Mouse (Mus musculus) gastrocnemius, adult 2 months (tissue): ENCODE data around the gene Zpbp2. TPM values are rescaled to one million over a fixed set of nuclear protein-coding genes. Genes with fewer than 3 reads are reported as not detected.
"Not testable (repeated sequence)": the region's sequence is repeated elsewhere in the genome, so short reads cannot be mapped to it uniquely, and the experiment has no call there.

Source experiments
- DNase-seq: peaks from one replicate; pipeline ENCODE4 v3.0.0; 2022
- H3K27ac ChIP-seq: fragments of 200-600 bp; 2 replicates; pipeline ENCODE4 v1.8.1; 2022; ENCODE audit warnings: mild to moderate bottlenecking
- H3K4me3 ChIP-seq: fragments of 200-600 bp; 2 replicates; pipeline ENCODE4 v1.8.1; 2022; ENCODE audit warnings: mild to moderate bottlenecking, moderate library complexity
- CTCF ChIP-seq: fragments of 200-600 bp; IDR thresholded peaks from 2 replicates; pipeline ENCODE4 v1.8.1; 2022; ENCODE audit warnings: antibody characterized with exemption, mild to moderate bottlenecking, moderate library complexity
- intact Hi-C: fragments of 180-260 bp; cut with DNase I; formaldehyde crosslinking; loops from one replicate; pipeline ENCODE4 v1.15.1; 2025
- total RNA-seq, 2 experiments: library from RNA; stranded (reverse); gene quantifications; 2 replicates each; pipeline ENCODE4 v1.2.3; 2021

Gene Zpbp2
- total RNA-seq, 2 experiments from 2014 or later: not detected

- no peak for DNase-seq
Measured at GRCm38 (mm10) chr11:98599291-98599690, 48.4 kb downstream of the Zpbp2 start.

GRCm38 (mm10) chr11:98602090-98602690 lies 51.3 kb downstream of the Zpbp2 start:
- H3K4me3 ChIP-seq: peak overlapping the region; percentile 21; the same call in 1 of the 2 replicates
- no peak for TF ChIP-seq CTCF
- H3K27ac ChIP-seq: no peak overlapping the region
- intact Hi-C loops: no loop called here
- DNase-seq: no peak

More at GRCm38 (mm10) chr11:98599291-98599690, 48.4 kb downstream of the Zpbp2 start:
- intact Hi-C loops: loop anchor here (10.0 kb wide), 1 partner anchor 254 kb away; the partner anchor contains the start of gene Ppp1r1b
- no peak overlapping the region for H3K27ac ChIP-seq
- TF ChIP-seq CTCF: no peak
- H3K4me3 ChIP-seq: no peak overlapping the region

GRCm38 (mm10) chr11:98603953-98604352 lies 53.1 kb downstream of the Zpbp2 start:
- H3K4me3 ChIP-seq: no peak overlapping the region
- no peak for DNase-seq
- TF ChIP-seq CTCF: no peak
- H3K27ac ChIP-seq: no peak overlapping the region
- intact Hi-C loops: loop anchor here (2.0 kb wide), 1 partner anchor 55 kb away; no protein-coding TSS in a partner anchor

GRCm38 (mm10) chr11:98604911-98605310 lies 54.0 kb downstream of the Zpbp2 start:
- DNase-seq, H3K27ac ChIP-seq, H3K4me3 ChIP-seq: not testable (repeated sequence)
- intact Hi-C loops: loop anchor here (2.0 kb wide), 1 partner anchor 54 kb away; no protein-coding TSS in a partner anchor

- no peak overlapping the region for H3K4me3 ChIP-seq
- peak; percentile 87 for TF ChIP-seq CTCF
- intact Hi-C loops: loop anchor here (1.0 kb wide), 1 partner anchor 31 kb away; no protein-coding TSS in a partner anchor
- no peak for DNase-seq
- no peak overlapping the region for H3K27ac ChIP-seq
Measured at GRCm38 (mm10) chr11:98606763-98607162, 55.9 kb downstream of the Zpbp2 start.

Other genes with a start within 250 kb of the Zpbp2 start
- gene Neurod2, start 221.4 kb upstream of the Zpbp2 start, total RNA-seq: not detected
- gene Ppp1r1b, start 202.7 kb upstream of the Zpbp2 start, total RNA-seq: not detected
- gene Stard3, start 192.7 kb upstream of the Zpbp2 start, total RNA-seq: 10 to 100 TPM; 11.8 to 12.1 TPM
- gene Tcap, start 167.3 kb upstream of the Zpbp2 start, total RNA-seq: 1,000 to 10,000 TPM; 3,050 to 3,067 TPM
- 1 to 10 TPM; 1.8 to 5.9 TPM for gene Pnmt, start 164.6 kb upstream of the Zpbp2 start, total RNA-seq
- 1 to 10 TPM; 2.2 to 3.0 TPM for gene Pgap3, start 150.6 kb upstream of the Zpbp2 start, total RNA-seq
- gene Erbb2, start 138.6 kb upstream of the Zpbp2 start, total RNA-seq: 1 to 10 TPM; 1.6 to 1.9 TPM
- 10 to 100 TPM; 30.3 to 37.4 TPM for gene Mien1, start 112.1 kb upstream of the Zpbp2 start, total RNA-seq
- gene Grb7, start 104.7 kb upstream of the Zpbp2 start, total RNA-seq: not detected
- under 1 TPM in 1 of 2 experiments, not detected in 1; 0.22 TPM for gene Ikzf3, start 5.1 kb upstream of the Zpbp2 start, total RNA-seq
- 10 to 100 TPM; 24.5 to 25.7 TPM for gene Ormdl3, start 36.3 kb downstream of the Zpbp2 start, total RNA-seq
- not detected for gene Lrrc3c, start 47.2 kb downstream of the Zpbp2 start, total RNA-seq
- gene Gm12355, start 74.6 kb downstream of the Zpbp2 start, total RNA-seq: 1 to 10 TPM; 4.6 to 5.6 TPM
- 10 to 100 TPM; 17.7 to 28.8 TPM for gene Gsdma3, start 75.3 kb downstream of the Zpbp2 start, total RNA-seq
- 1 to 10 TPM; 1.1 to 1.7 TPM for gene Gsdma2, start 95.7 kb downstream of the Zpbp2 start, total RNA-seq
- gene Gsdma, start 113.3 kb downstream of the Zpbp2 start, total RNA-seq: under 1 TPM; 0.33 to 0.69 TPM
- 100 to 1,000 TPM; 101 to 106 TPM for gene Psmd3, start 131.5 kb downstream of the Zpbp2 start, total RNA-seq
- gene Csf3, start 150.2 kb downstream of the Zpbp2 start, total RNA-seq: not detected
- 10 to 100 TPM; 52.0 to 58.4 TPM for gene Med24, start 178.3 kb downstream of the Zpbp2 start, total RNA-seq
- 10 to 100 TPM; 78.8 to 96.8 TPM for gene Thra, start 189.5 kb downstream of the Zpbp2 start, total RNA-seq
- gene Nr1d1, start 224.2 kb downstream of the Zpbp2 start, total RNA-seq: 100 to 1,000 TPM in 1 of 2 experiments, 10 to 100 TPM in 1; 56.3 to 152 TPM
- 10 to 100 TPM; 51.8 to 69.4 TPM for gene Msl1, start 244.4 kb downstream of the Zpbp2 start, total RNA-seq